Mouse (Mus musculus) lung, adult 2 months (tissue): ENCODE measurements around the gene Kdm5a.

Source experiments
- CTCF ChIP-seq: fragments of 200-500 bp; IDR thresholded peaks from 2 replicates; pipeline ENCODE4 v1.5.1; 2011; ENCODE audit warnings: mild to moderate bottlenecking, low read length, control low read depth; ENCODE audit not compliant: insufficient read depth
- POLR2A ChIP-seq: fragments of 200-500 bp; IDR thresholded peaks from 2 replicates; pipeline ENCODE4 v1.6.1; 2011; ENCODE audit warnings: low read depth, mild to moderate bottlenecking, control low read depth, low read length, borderline replicate concordance; ENCODE audit errors: extremely low read depth

- TF ChIP-seq POLR2A (no peak), CTCF (no peak)
Observed at GRCm38 (mm10) chr6:120486051-120486510, 122.2 kb downstream of the Kdm5a start.
